Mouse (Mus musculus): ENCODE measurements around the gene Fxyd1.

The Fxyd1 gene

DNA sequence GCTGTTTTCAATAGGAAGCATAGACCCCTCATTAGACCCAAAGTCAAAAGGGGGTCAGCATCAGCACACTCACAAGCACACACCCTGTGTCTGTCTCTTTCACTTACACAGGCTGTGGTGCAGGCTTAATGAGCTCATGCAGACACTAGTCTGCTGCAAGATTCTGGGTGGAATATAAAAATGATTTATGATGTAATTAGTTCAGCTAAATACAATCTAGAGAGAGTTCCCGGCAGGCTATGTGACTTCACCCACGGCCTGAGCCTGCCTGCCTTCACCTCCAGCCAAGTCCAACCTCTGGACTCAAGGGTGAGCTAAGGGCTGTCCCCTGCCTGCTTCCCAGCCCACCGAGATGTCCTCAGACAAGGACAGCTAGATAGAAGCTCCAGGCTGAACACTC is 48.1 kb downstream of the Fxyd1 start:
- DNase-seq (ENCODE audit: low spot score) = no peak

GRCm38 (mm10) chr7:31008175-31008574 is 48.8 kb downstream of the Fxyd1 start:
- DNase-seq (ENCODE audit: low spot score) = no peak

DNA sequence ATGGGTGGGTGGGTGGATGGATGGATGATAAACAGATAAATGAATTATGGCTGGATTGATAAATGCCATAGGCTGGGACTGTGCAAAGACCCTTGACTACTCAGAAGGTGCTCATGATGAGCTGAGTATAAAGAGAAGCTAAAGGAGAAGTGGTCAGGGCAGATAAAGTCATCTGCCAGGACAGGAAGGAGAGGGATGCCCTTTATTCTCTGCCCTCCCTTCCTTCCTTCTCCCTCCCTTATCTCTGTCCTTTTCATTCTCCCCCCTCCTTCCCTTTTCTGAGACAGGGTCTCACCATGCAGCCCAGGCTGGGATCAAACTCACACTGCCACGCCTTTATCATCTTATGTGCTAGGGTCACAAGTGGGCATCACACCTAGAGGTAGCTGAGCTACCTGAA is 49.2 kb downstream of the Fxyd1 start:
- no peak for DNase-seq (ENCODE audit: low spot score)

- DNase-seq (ENCODE audit: low spot score) = no peak
Observed at GRCm38 (mm10) chr7:31002650-31003049, 54.3 kb downstream of the Fxyd1 start.
